In genomic region chr7:16401991-16402431, GRCm38 (mm10) we compare ENCODE assay signal across 7 mouse cellular contexts. TPM values are rescaled to one million over a fixed set of nuclear protein-coding genes. Genes with fewer than 3 reads are reported as not detected.
A peak's percentile ranks its signal among the peaks of the same experiment; 100 is the strongest.
DNase-seq lines count a peak whose midpoint lies in the region; ATAC-seq and TF ChIP-seq lines count a peak whose summit lies in the region.

No protein-coding gene starts in this region.

- under 1% methylated on average over 17 of the region's 17 CpGs for WGBS in embryonic facial prominence, embryonic 11.5 days
- under 1% methylated on average over 17 of the region's 17 CpGs for WGBS in heart, postnatal 0 days

- no peak for ATAC-seq in embryonic facial prominence, embryonic 11.5 days (replicated peaks; ENCODE audit: insufficient number of reproducible peaks, low FRiP score, low TSS enrichment, low read depth)
- no peak for ATAC-seq in heart, postnatal 0 days (ENCODE audit: insufficient read depth, low read depth)

- H3K4me2 ChIP-seq in embryonic facial prominence, embryonic 11.5 days (ENCODE audit: low read depth, low read length) = peak overlapping the region; percentile 90
- peak overlapping the region; percentile 94 for H3K4me2 ChIP-seq in heart, postnatal 0 days (ENCODE audit: low read depth, low read length)

- no peak for TF ChIP-seq POLR2A in ES-Bruce4 (IDR thresholded peaks at IDR 0.05; ENCODE audit: insufficient read depth, low read length)

- H3K36me3 ChIP-seq in ES-Bruce4 (ENCODE audit: control insufficient read depth, insufficient read depth, low read length, poor library complexity, severe bottlenecking) = peaks cover 4% of the 10 kb centered on the region; the same call in 1 of the 2 replicates
- H3K36me3 ChIP-seq in embryonic facial prominence, embryonic 11.5 days (replicated peaks; ENCODE audit: control insufficient read depth, insufficient read depth, low read depth, low read length) = no peaks in the 10 kb centered on the region
- no peaks in the 10 kb centered on the region for H3K36me3 ChIP-seq in heart, postnatal 0 days (replicated peaks; ENCODE audit: control insufficient read depth, insufficient read depth, low read length)

- peak; percentile 52 for DNase-seq in adipocyte (ENCODE audit: low spot score)
- peak; percentile 42 for DNase-seq in embryonic facial prominence, embryonic 11.5 days (ENCODE audit: low spot score)
- peak; percentile 43 for DNase-seq in heart, postnatal 0 days (ENCODE audit: low spot score)
- peak; percentile 42 to 55 for DNase-seq in layer of hippocampus, postnatal 10 days (ENCODE audit: low spot score in 2 of 2)
- DNase-seq in lung, postnatal 14 days = peak; percentile 47
- DNase-seq in spleen, adult 12 weeks (ENCODE audit: low spot score) = peak; percentile 68

- H3K27ac ChIP-seq in ES-Bruce4 (ENCODE audit: insufficient read depth, low read length) = peak overlapping the region; percentile 82
- peak overlapping the region; percentile 100 for H3K27ac ChIP-seq in embryonic facial prominence, embryonic 11.5 days (replicated peaks; ENCODE audit: low read depth, low read length)
- peak overlapping the region; percentile 100 for H3K27ac ChIP-seq in heart, postnatal 0 days (ENCODE audit: low read depth)

- no peaks in the 10 kb centered on the region for H3K9me3 ChIP-seq in ES-Bruce4 (replicated peaks; ENCODE audit: control insufficient read depth, insufficient read depth, low read length, poor library complexity, severe bottlenecking)
- H3K9me3 ChIP-seq in embryonic facial prominence, embryonic 11.5 days (replicated peaks; ENCODE audit: control insufficient read depth, low read length) = no peaks in the 10 kb centered on the region
- no peaks in the 10 kb centered on the region for H3K9me3 ChIP-seq in heart, postnatal 0 days (replicated peaks; ENCODE audit: control insufficient read depth, low read length)

- no peaks in the 10 kb centered on the region for H3K27me3 ChIP-seq in ES-Bruce4 (ENCODE audit: control insufficient read depth, insufficient read depth, low read length, poor library complexity, severe bottlenecking)
- no peaks in the 10 kb centered on the region for H3K27me3 ChIP-seq in embryonic facial prominence, embryonic 11.5 days (ENCODE audit: control insufficient read depth, insufficient read depth, low read length)
- no peaks in the 10 kb centered on the region for H3K27me3 ChIP-seq in heart, postnatal 0 days (ENCODE audit: control insufficient read depth, insufficient read depth, low read length)

- TF ChIP-seq EP300 in ES-Bruce4 (IDR thresholded peaks at IDR 0.05; ENCODE audit: insufficient read depth, low read depth, low read length) = no peak
- no peak for TF ChIP-seq EP300 in heart, postnatal 0 days (IDR thresholded peaks at IDR 0.05; ENCODE audit: low read depth)

- peak overlapping the region; percentile 77 for H3K4me3 ChIP-seq in ES-Bruce4 (ENCODE audit: low read depth, low read length)
- peak overlapping the region; percentile 92 for H3K4me3 ChIP-seq in embryonic facial prominence, embryonic 11.5 days (ENCODE audit: low read depth, low read length)
- H3K4me3 ChIP-seq in heart, postnatal 0 days (ENCODE audit: low read depth, low read length) = peak overlapping the region; percentile 92

- no peak for TF ChIP-seq CTCF in ES-Bruce4 (IDR thresholded peaks at IDR 0.05; ENCODE audit: low read depth, low read length)
- TF ChIP-seq CTCF in heart, postnatal 0 days (IDR thresholded peaks at IDR 0.05; ENCODE audit: low read depth) = no peak

- peak overlapping the region; percentile 97 for H3K9ac ChIP-seq in ES-Bruce4 (ENCODE audit: low read depth, poor library complexity, severe bottlenecking)
- H3K9ac ChIP-seq in embryonic facial prominence, embryonic 11.5 days (replicated peaks; ENCODE audit: low read length) = peak overlapping the region; percentile 100
- peak overlapping the region; percentile 99 for H3K9ac ChIP-seq in heart, postnatal 0 days (replicated peaks; ENCODE audit: low read depth, low read length)

- H3K4me1 ChIP-seq in ES-Bruce4 (ENCODE audit: control insufficient read depth, insufficient read depth, low read length) = peaks cover 1% of the 10 kb centered on the region
- H3K4me1 ChIP-seq in embryonic facial prominence, embryonic 11.5 days (ENCODE audit: control insufficient read depth, insufficient read depth, low read length) = peaks cover 6% of the 10 kb centered on the region
- H3K4me1 ChIP-seq in heart, postnatal 0 days (ENCODE audit: control insufficient read depth, insufficient read depth) = peaks cover 32% of the 10 kb centered on the region

RNA-seq across cellular contexts. Expression of gene Zc3h4, which starts 1.3 kb away (rescaled TPM):
- polyA plus RNA-seq in ES-Bruce4 (2011; ENCODE audit: insufficient read depth, insufficient read length, low read depth, missing spikeins) = 48.3 and 51.2 TPM in 2 replicates
- 13.7 and 14.6 TPM in 2 replicates for polyA plus RNA-seq in embryonic facial prominence, embryonic 11.5 days (2014; fragmentation: Nextera tagmentation; extraction: Ambion mirVana)
- 16.5 and 16.9 TPM in 2 replicates for total RNA-seq in heart, postnatal 0 days (2014; rRNA removed; ENCODE audit: low replicate concordance)
- polyA plus RNA-seq in heart, postnatal 0 days (2015; fragmentation: Nextera tagmentation; extraction: Ambion mirVana) = 4.4 and 5.0 TPM in 2 replicates
- 10 to 100 TPM; 46.4 to 52.8 TPM for total RNA-seq in layer of hippocampus, postnatal 10 days (2021)

RNA-seq across cellular contexts. Expression of gene Sae1, which starts 14.4 kb away (rescaled TPM):
- 256 and 263 TPM in 2 replicates for polyA plus RNA-seq in ES-Bruce4 (2011; ENCODE audit: insufficient read depth, insufficient read length, low read depth, missing spikeins)
- polyA plus RNA-seq in embryonic facial prominence, embryonic 11.5 days (2014; fragmentation: Nextera tagmentation; extraction: Ambion mirVana) = 433 and 434 TPM in 2 replicates
- 41.7 and 61.2 TPM in 2 replicates for total RNA-seq in heart, postnatal 0 days (2014; rRNA removed; ENCODE audit: low replicate concordance)
- polyA plus RNA-seq in heart, postnatal 0 days (2015; fragmentation: Nextera tagmentation; extraction: Ambion mirVana) = 101 and 102 TPM in 2 replicates
- 100 to 1,000 TPM; 106 to 115 TPM for total RNA-seq in layer of hippocampus, postnatal 10 days (2021)

RNA-seq across cellular contexts. Expression of gene Tmem160, which starts 50.6 kb away (rescaled TPM):
- polyA plus RNA-seq in ES-Bruce4 (2011; ENCODE audit: insufficient read depth, insufficient read length, low read depth, missing spikeins) = 24.3 and 25.4 TPM in 2 replicates
- polyA plus RNA-seq in embryonic facial prominence, embryonic 11.5 days (2014; fragmentation: Nextera tagmentation; extraction: Ambion mirVana) = 50.7 and 60.0 TPM in 2 replicates
- 94.2 and 123 TPM in 2 replicates for total RNA-seq in heart, postnatal 0 days (2014; rRNA removed; ENCODE audit: low replicate concordance)
- 153 and 154 TPM in 2 replicates for polyA plus RNA-seq in heart, postnatal 0 days (2015; fragmentation: Nextera tagmentation; extraction: Ambion mirVana)
- total RNA-seq in layer of hippocampus, postnatal 10 days (2021) = 100 to 1,000 TPM in 1 of 2 experiments, 10 to 100 TPM in 1; 86.4 to 103 TPM
